21 mouse cellular contexts compared by ENCODE assay signal in the genomic region with DNA sequence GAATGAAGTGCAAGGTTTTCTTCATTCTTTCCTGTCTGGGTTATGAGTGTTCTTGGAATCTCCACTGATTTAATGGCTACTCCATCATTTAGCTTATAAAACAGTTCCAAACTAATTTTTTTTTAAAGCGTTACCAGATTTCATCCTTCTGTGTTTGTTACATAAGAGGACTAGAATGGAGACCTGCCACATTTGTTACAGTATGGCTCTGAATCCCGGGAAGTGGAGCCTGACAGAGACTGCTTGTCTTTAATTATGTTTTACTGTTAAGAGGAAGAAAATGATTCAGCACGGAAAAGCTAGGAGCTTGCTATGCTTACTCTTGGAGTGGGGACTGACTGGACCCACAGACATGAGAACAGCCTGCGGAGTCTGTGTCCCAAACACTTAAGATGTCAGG. TPM values are rescaled to one million over a fixed set of nuclear protein-coding genes. Genes with fewer than 3 reads are reported as not detected.
"Had no signal": no experiment of that assay in that cellular context is flagged by ENCODE, and none has a peak within 500 bp of the region (broad histone marks: within the 10 kb centered on the region; RNA-seq: fewer than 3 reads in every experiment).

No protein-coding gene starts in this region.

- H3K4me2 ChIP-seq: lung, embryonic 14.5 days; midbrain, embryonic 12.5 days; neural tube, embryonic 13.5 days; neural tube, embryonic 15.5 days had no signal

- H3K4me3 ChIP-seq: midbrain, embryonic 10.5 days; midbrain, embryonic 12.5 days; myocyte; neural tube, embryonic 13.5 days; neural tube, embryonic 15.5 days had no signal

- H3K27me3 ChIP-seq: midbrain, embryonic 12.5 days; neural tube, embryonic 13.5 days; neural tube, embryonic 15.5 days had no signal

- DNase-seq: lung, embryonic 14.5 days; lung, postnatal 10 days; midbrain, embryonic 14.5 days; retina, postnatal 1 day; right cerebral cortex, adult 18-20 months; right cerebral cortex, postnatal 25 days; right cerebral cortex, postnatal 4 days; spleen, adult 18-20 months; thymus, adult 2 months; thymus, postnatal 25 days; thymus, postnatal 4 days had no signal

- H3K9me3 ChIP-seq: midbrain, embryonic 10.5 days; midbrain, embryonic 12.5 days; neural tube, embryonic 13.5 days; neural tube, embryonic 15.5 days had no signal

- ATAC-seq: midbrain, embryonic 16.5 days had no signal

- H3K9ac ChIP-seq: lung, embryonic 14.5 days; midbrain, embryonic 12.5 days; neural tube, embryonic 13.5 days; neural tube, embryonic 15.5 days had no signal

- H3K4me1 ChIP-seq: midbrain, embryonic 10.5 days; midbrain, embryonic 12.5 days; neural tube, embryonic 13.5 days; neural tube, embryonic 15.5 days had no signal

- H3K27ac ChIP-seq: midbrain, embryonic 10.5 days; midbrain, embryonic 12.5 days; neural tube, embryonic 13.5 days; neural tube, embryonic 15.5 days had no signal

RNA-seq across cellular contexts. Expression of a gene that starts 5.0 kb away (rescaled TPM):
- polyA plus RNA-seq: lung, embryonic 16.5 days; midbrain, embryonic 10.5 days; midbrain, embryonic 14.5 days; midbrain, embryonic 16.5 days; myocyte; neural tube, embryonic 11.5 days; neural tube, embryonic 13.5 days; neural tube, embryonic 15.5 days; stomach, embryonic 14.5 days; stomach, embryonic 16.5 days had no signal
